Mouse (Mus musculus) ES-E14 (cell line): ENCODE data around the gene Myom1. TPM values are rescaled to one million over a fixed set of nuclear protein-coding genes. Genes with fewer than 3 reads are reported as not detected.

Source experiments
- DNase-seq: peaks from one replicate; pipeline ENCODE4 v3.0.0-alpha.2; 2013; ENCODE audit warnings: low read depth, low spot score
- H3K27ac ChIP-seq: 2 replicates; pipeline ENCODE4 v1.5.1; 2012; ENCODE audit warnings: low read depth, mild to moderate bottlenecking, low read length, moderate library complexity, mixed read lengths; ENCODE audit not compliant: poor library complexity, insufficient read depth, severe bottlenecking
- H3K36me3 ChIP-seq: 2 replicates; pipeline ENCODE4 v1.6.1; 2012; ENCODE audit warnings: mild to moderate bottlenecking, low read length, moderate library complexity, mixed read lengths; ENCODE audit not compliant: control insufficient read depth, poor library complexity, insufficient read depth, severe bottlenecking
- H3K4me1 ChIP-seq, 2 experiments: fragments of 150-350 bp in 1 of 2; sonication (generic) in 1 of 2; 2 replicates each; pipeline ENCODE4 v1.6.1; 2012; ENCODE audit warnings: low read length in 2 of 2, mild to moderate bottlenecking in 1 of 2, mixed read lengths in 1 of 2; ENCODE audit not compliant: control insufficient read depth in 2 of 2, insufficient read depth in 2 of 2, poor library complexity in 1 of 2
- H3K4me3 ChIP-seq, 2 experiments: fragments of 150-350 bp in 1 of 2; sonication (generic) in 1 of 2; 2 replicates each; pipeline ENCODE4 v1.5.1; 2012; ENCODE audit warnings: low read length in 2 of 2, low read depth in 1 of 2, mild to moderate bottlenecking in 1 of 2, mixed read lengths in 1 of 2; ENCODE audit not compliant: insufficient read depth in 1 of 2, poor library complexity in 1 of 2, severe bottlenecking in 1 of 2
- H3K9ac ChIP-seq: 2 replicates; pipeline ENCODE4 v1.6.1; 2012; ENCODE audit warnings: low read depth, mild to moderate bottlenecking, low read length, mixed read lengths; ENCODE audit not compliant: poor library complexity, insufficient read depth, severe bottlenecking
- H3K9me3 ChIP-seq: fragments of 150-350 bp; sonication (generic); 2 replicates; pipeline ENCODE4 v1.6.1; 2012; ENCODE audit warnings: low read depth, mild to moderate bottlenecking, low read length; ENCODE audit not compliant: control insufficient read depth, insufficient read depth
- CHD2 ChIP-seq: IDR thresholded peaks from 2 replicates; pipeline ENCODE4 v1.6.1; 2014; ENCODE audit warnings: mild to moderate bottlenecking, low read depth, low read length, inconsistent platforms
- HCFC1 ChIP-seq: IDR thresholded peaks from 2 replicates; pipeline ENCODE4 v1.6.1; 2012; ENCODE audit warnings: low read length, inconsistent platforms, borderline replicate concordance; ENCODE audit not compliant: insufficient read depth
- MAFK ChIP-seq: IDR thresholded peaks from 2 replicates; pipeline ENCODE4 v1.6.1; 2014; ENCODE audit warnings: mild to moderate bottlenecking, low read depth, low read length, inconsistent platforms; ENCODE audit not compliant: insufficient read depth
- ZC3H11A ChIP-seq: IDR thresholded peaks from 2 replicates; pipeline ENCODE4 v1.6.1; 2012; ENCODE audit warnings: low read depth, mild to moderate bottlenecking, inconsistent platforms, low read length, borderline replicate concordance
- ZNF384 ChIP-seq: IDR thresholded peaks from 2 replicates; pipeline ENCODE4 v1.6.1; 2012; ENCODE audit warnings: low read depth, low read length, inconsistent platforms
- in situ Hi-C, 2 experiments: fragments of 600-800 bp; cut with MboI; formaldehyde crosslinking; loops; one replicate each; pipeline ENCODE4 v1.15.1; 2025; ENCODE audit warnings: low sequenced_read_pairs in 2 of 2, inconsistent platforms in 1 of 2; ENCODE audit not compliant: unreplicated experiment in 2 of 2
- total RNA-seq: library from RNA; depleted of rRNA; stranded (reverse); fragments of 300-350 nt; gene quantifications from 2 replicates; pipeline ENCODE4 v1.2.3, GENCODE M21; 2012

The Myom1 gene
- total RNA-seq, 1 experiment, result 3.3 TPM

DNA sequence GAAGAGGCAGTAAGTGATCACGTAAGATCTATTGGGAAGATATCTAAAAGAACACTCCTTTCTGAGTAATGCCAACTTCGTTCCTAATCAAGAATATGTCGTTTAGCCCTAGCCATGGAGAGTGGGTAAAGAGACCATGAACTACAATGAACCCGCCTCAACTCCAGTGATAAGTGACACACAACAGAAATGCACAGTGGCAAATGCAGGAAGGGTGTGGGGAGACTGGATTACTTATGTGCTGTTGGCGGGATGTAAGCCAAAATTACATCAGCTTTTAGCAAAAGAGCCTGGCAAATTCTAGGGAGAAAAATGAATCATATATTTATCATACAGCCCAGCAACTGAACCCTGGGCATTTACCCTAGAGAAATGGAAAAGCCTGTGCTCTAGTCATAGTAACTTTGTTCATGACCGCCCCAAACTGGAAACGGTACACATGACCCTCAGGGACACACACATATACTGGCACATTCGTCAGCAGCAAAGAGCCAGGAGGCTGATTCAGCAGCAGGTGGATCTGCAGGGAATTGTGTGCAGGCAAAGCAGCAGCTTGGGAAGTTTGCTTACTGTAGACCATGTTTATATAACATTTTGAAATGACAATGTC is 121.7 kb downstream of the Myom1 start:
- Histone ChIP-seq H3K4me3 (no peak overlapping the region), H3K27ac (no peak overlapping the region), H3K36me3 (no peaks in the 10 kb centered on the region), H3K4me1 (no peaks in the 10 kb centered on the region), H3K9me3 (no peaks in the 10 kb centered on the region), H3K9ac (no peak overlapping the region)
- DNase-seq, result no peak
- no peak for TF ChIP-seq ZNF384
- TF ChIP-seq ZC3H11A, result no peak
- TF ChIP-seq MAFK, result no peak
- TF ChIP-seq HCFC1, result no peak
- TF ChIP-seq CHD2, result no peak
- in situ Hi-C loops, result no loop called here

DNA sequence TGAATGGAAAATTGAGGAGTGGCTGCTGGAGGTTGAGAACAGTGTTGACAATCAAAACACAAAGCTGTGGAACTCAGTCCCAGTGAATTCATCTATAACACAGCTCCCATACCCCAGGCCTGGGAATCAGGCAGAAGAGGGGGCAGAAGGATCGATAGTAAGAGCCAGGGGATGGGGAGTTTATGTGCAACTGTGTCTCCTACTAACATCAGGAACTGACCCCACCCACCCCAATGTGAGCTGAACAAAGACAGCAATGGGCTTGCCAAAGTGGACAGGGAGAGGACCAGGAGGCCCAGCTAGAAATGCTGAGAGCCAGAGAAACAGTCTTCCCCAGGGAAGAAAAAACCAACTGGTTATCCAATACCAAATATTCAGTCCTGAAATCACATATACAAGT is 122.2 kb downstream of the Myom1 start:
- Histone ChIP-seq H3K4me1 (no peaks in the 10 kb centered on the region), H3K9me3 (no peaks in the 10 kb centered on the region), H3K27ac (no peak overlapping the region), H3K9ac (no peak overlapping the region), H3K36me3 (no peaks in the 10 kb centered on the region), H3K4me3 (no peak overlapping the region)
- TF ChIP-seq HCFC1, result no peak
- no peak for TF ChIP-seq ZC3H11A
- TF ChIP-seq ZNF384, result no peak
- TF ChIP-seq CHD2, result no peak
- no peak for TF ChIP-seq MAFK
- in situ Hi-C loops, result no loop called here
- DNase-seq, result no peak

DNA sequence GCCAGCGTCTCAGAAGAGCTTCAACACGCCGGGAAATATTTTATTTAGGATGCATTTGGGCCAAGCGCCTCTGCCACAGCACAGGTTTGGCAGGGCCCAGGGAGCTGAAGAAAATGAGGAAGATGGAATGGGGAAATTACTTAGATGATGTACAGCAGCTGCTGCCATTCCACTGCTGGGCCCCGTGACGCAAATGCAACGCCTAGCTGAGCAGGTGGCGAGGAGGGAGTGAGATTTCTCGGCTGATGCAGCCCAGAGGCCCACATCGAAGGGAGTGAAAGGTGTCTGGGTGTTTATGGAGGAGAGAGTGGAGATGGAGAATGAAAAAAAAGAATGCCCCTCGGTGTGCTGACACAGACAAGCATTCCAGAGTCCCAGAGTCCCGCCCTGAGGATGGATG is 123.1 kb downstream of the Myom1 start:
- in situ Hi-C loops, result no loop called here
- no peaks in the 10 kb centered on the region for H3K9me3 ChIP-seq
- H3K27ac ChIP-seq, result no peak overlapping the region
- no peaks in the 10 kb centered on the region for H3K4me1 ChIP-seq
- no peak for DNase-seq
- H3K36me3 ChIP-seq, result no peaks in the 10 kb centered on the region
- TF ChIP-seq ZNF384, result no peak
- no peak for TF ChIP-seq MAFK
- TF ChIP-seq CHD2, result no peak
- TF ChIP-seq HCFC1, result no peak
- TF ChIP-seq ZC3H11A, result no peak
- no peak overlapping the region for H3K9ac ChIP-seq
- H3K4me3 ChIP-seq, result no peak overlapping the region

DNA sequence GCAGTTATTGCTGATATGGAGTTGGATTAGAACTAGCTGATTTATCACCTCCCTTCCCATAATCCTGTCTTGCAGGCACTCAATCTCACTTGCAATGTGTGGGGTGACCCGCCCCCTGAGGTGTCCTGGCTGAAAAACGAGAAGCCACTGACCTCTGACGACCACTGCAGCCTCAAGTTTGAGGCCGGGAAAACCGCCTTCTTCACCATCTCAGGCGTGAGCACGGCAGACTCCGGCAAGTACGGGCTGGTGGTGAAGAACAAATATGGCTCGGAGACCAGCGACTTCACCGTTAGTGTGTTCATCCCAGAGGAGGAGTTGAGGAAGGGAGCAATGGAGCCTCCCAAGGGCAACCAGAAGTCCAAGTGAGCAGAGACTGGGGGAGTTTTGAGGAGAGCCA is 123.6 kb downstream of the Myom1 start:
- DNase-seq, result no peak
- no peak for TF ChIP-seq HCFC1
- H3K9me3 ChIP-seq, result no peaks in the 10 kb centered on the region
- no peaks in the 10 kb centered on the region for H3K4me1 ChIP-seq
- H3K36me3 ChIP-seq, result no peaks in the 10 kb centered on the region
- no peak overlapping the region for H3K9ac ChIP-seq
- H3K27ac ChIP-seq, result no peak overlapping the region
- H3K4me3 ChIP-seq, result no peak overlapping the region
- in situ Hi-C loops, result no loop called here
